Mouse (Mus musculus): Measurements from ENCODE around the gene Mas1. TPM values are rescaled to one million over a fixed set of nuclear protein-coding genes. Genes with fewer than 3 reads are reported as not detected.

Gene Mas1
- not detected for polyA plus RNA-seq (2014; fragmentation: Illumina TruSeq; extraction: RNeasy Lipid Tissue Mini Kit (QIAGEN cat#74804); ENCODE audit: low read depth, low replicate concordance)

DNA sequence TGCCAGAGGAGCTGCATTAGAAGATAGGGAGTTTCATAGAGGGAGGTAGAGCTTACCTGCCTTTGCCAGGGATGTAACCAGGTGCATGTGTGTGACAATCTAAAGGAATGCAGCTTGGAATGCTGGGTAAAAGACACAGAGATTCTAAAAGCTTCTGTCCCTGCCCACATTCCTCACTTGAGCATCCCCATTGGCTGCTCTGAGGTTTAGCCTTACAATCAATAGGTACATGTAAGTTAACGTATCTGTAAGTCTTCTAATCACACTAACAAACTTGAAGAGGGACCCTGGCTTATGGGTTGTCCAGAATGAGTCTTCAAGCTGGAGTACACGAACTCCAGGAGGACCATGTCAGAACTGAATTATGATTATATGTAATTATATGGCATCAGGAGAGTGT lies at the start of gene Mas1:
Mas1 (minus strand) TSS at position 101 of the 400 bp plus-strand sequence.

GRCm38 (mm10) chr17:12915881-12916583 lies 48.1 kb upstream of the Mas1 start, which contains the start of gene Mrpl18:
Gene Mrpl18 (minus strand): TSS chr17:12916345.

GRCm38 (mm10) chr17:12915488-12915880 lies 47.5 kb upstream of the Mas1 start, which contains the start of gene Tcp1:
Gene Tcp1 (plus strand): TSS chr17:12915701.

GRCm38 (mm10) chr17:12909361-12910280 lies 41.7 kb upstream of the Mas1 start, which contains the start of gene Pnldc1:
Gene Pnldc1 (minus strand): TSS chr17:12910230.

DNA sequence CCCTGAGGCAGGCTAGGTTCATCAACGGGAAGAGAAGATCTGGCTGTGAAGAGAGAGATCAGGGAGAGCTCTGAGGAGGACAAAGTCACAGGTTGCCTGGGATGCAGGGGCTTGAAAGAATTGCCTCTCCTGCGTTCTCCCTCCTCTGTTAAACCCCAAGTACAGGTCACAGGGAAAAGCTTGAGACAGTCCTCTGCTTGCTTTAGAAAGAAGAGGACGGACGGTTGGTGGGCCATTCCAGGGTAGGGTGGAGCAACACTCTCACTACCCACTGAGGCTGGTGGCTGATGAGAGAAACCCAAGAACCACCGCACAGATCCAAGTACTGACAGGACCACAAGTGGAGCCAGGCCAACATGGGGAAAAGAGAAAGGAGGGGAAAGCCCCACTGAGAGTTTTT lies 7.8 kb upstream of the Mas1 start, which contains the start of gene Mrgprh:
Mrgprh (plus strand) TSS at position 301 of the 400 bp plus-strand sequence.

Other genes starting within 250 kb of the Mas1 start
- not detected for gene Slc22a1, start 192.3 kb downstream of the Mas1 start, polyA plus RNA-seq (2014; fragmentation: Illumina TruSeq; extraction: RNeasy Lipid Tissue Mini Kit (QIAGEN cat#74804); ENCODE audit: low read depth, low replicate concordance)
- gene Igf2r, start 98.5 kb downstream of the Mas1 start, polyA plus RNA-seq (2014; fragmentation: Illumina TruSeq; extraction: RNeasy Lipid Tissue Mini Kit (QIAGEN cat#74804); ENCODE audit: low read depth, low replicate concordance): 26.9 TPM
- gene Mrgprh, start 7.9 kb upstream of the Mas1 start, polyA plus RNA-seq (2014; fragmentation: Illumina TruSeq; extraction: RNeasy Lipid Tissue Mini Kit (QIAGEN cat#74804); ENCODE audit: low read depth, low replicate concordance): not detected
- gene Pnldc1, start 42.1 kb upstream of the Mas1 start, polyA plus RNA-seq (2014; fragmentation: Illumina TruSeq; extraction: RNeasy Lipid Tissue Mini Kit (QIAGEN cat#74804); ENCODE audit: low read depth, low replicate concordance): not detected
- 528 TPM for gene Tcp1, start 47.6 kb upstream of the Mas1 start, polyA plus RNA-seq (2014; fragmentation: Illumina TruSeq; extraction: RNeasy Lipid Tissue Mini Kit (QIAGEN cat#74804); ENCODE audit: low read depth, low replicate concordance)
- 108 TPM for gene Mrpl18, start 48.2 kb upstream of the Mas1 start, polyA plus RNA-seq (2014; fragmentation: Illumina TruSeq; extraction: RNeasy Lipid Tissue Mini Kit (QIAGEN cat#74804); ENCODE audit: low read depth, low replicate concordance)
- 1.2 TPM for gene Acat3, start 72.5 kb upstream of the Mas1 start, polyA plus RNA-seq (2014; fragmentation: Illumina TruSeq; extraction: RNeasy Lipid Tissue Mini Kit (QIAGEN cat#74804); ENCODE audit: low read depth, low replicate concordance)
- 53.4 TPM for gene Acat2, start 92.6 kb upstream of the Mas1 start, polyA plus RNA-seq (2014; fragmentation: Illumina TruSeq; extraction: RNeasy Lipid Tissue Mini Kit (QIAGEN cat#74804); ENCODE audit: low read depth, low replicate concordance)
- gene Wtap, start 126.0 kb upstream of the Mas1 start, polyA plus RNA-seq (2014; fragmentation: Illumina TruSeq; extraction: RNeasy Lipid Tissue Mini Kit (QIAGEN cat#74804); ENCODE audit: low read depth, low replicate concordance): 152 TPM
- gene Sod2, start 138.7 kb upstream of the Mas1 start, polyA plus RNA-seq (2014; fragmentation: Illumina TruSeq; extraction: RNeasy Lipid Tissue Mini Kit (QIAGEN cat#74804); ENCODE audit: low read depth, low replicate concordance): 161 TPM
- not detected for gene Gpr31b, start 184.2 kb upstream of the Mas1 start, polyA plus RNA-seq (2014; fragmentation: Illumina TruSeq; extraction: RNeasy Lipid Tissue Mini Kit (QIAGEN cat#74804); ENCODE audit: low read depth, low replicate concordance)
- gene Tcp10b, start 193.0 kb upstream of the Mas1 start, polyA plus RNA-seq (2014; fragmentation: Illumina TruSeq; extraction: RNeasy Lipid Tissue Mini Kit (QIAGEN cat#74804); ENCODE audit: low read depth, low replicate concordance): 0.82 TPM